Mouse (Mus musculus) heart, embryonic 10.5 days (tissue): ENCODE measurements around the gene Atp4a. TPM values are rescaled to one million over a fixed set of nuclear protein-coding genes. Genes with fewer than 3 reads are reported as not detected.

Experiments used
- DNase-seq: peaks from one replicate; pipeline ENCODE4 v3.0.0-alpha.2; 2017; ENCODE audit warnings: low spot score
- H3K27ac ChIP-seq: fragments of 300-500 bp; sonication (generic); 2 replicates; pipeline ENCODE4 v1.5.1; 2016; ENCODE audit warnings: mild to moderate bottlenecking
- H3K27me3 ChIP-seq: fragments of 300-500 bp; sonication (generic); 2 replicates; pipeline ENCODE4 v1.6.1; 2016; ENCODE audit warnings: mild to moderate bottlenecking; ENCODE audit not compliant: poor library complexity, insufficient read depth, severe bottlenecking
- H3K36me3 ChIP-seq: fragments of 300-500 bp; sonication (generic); 2 replicates; pipeline ENCODE4 v1.6.1; 2016; ENCODE audit warnings: mild to moderate bottlenecking, moderate library complexity
- H3K4me1 ChIP-seq: fragments of 300-500 bp; sonication (generic); 2 replicates; pipeline ENCODE4 v1.6.1; 2016; ENCODE audit warnings: mild to moderate bottlenecking
- H3K4me3 ChIP-seq: fragments of 300-500 bp; sonication (generic); 2 replicates; pipeline ENCODE4 v1.5.1; 2016; ENCODE audit warnings: mild to moderate bottlenecking, moderate library complexity
- H3K9me3 ChIP-seq: fragments of 300-500 bp; sonication (generic); 2 replicates; pipeline ENCODE4 v1.6.1; 2016; ENCODE audit warnings: mild to moderate bottlenecking, moderate library complexity
- WGBS: fragments of 180-500 bp; shearing (Covaris S2); methylation state at CpG from one replicate; pipeline ENCODE4 v1.1.7; 2016; 5-methylcytosine and 5-hydroxymethylcytosine counted together
- polyA plus RNA-seq: library from polyadenylated mRNA; unstranded; fragments of >200 nt; fragmentation: Nextera tagmentation; extraction: Ambion mirVana; gene quantifications from 2 replicates; pipeline ENCODE4 v1.2.1, GENCODE M21; 2016

Gene Atp4a
- polyA plus RNA-seq, result 1.1 and 1.5 TPM in 2 replicates

- Histone ChIP-seq H3K27ac (no peak within 1 kb of the TSS), H3K36me3 (no peaks in the 10 kb centered on the region), H3K4me3 (no peak within 1 kb of the TSS), H3K27me3 (peaks cover 45% of the 10 kb centered on the region), H3K4me1 (peaks cover 9% of the 10 kb centered on the region), H3K9me3 (no peaks in the 10 kb centered on the region)
- WGBS, result 82% methylated on average over 3 of the region's 3 CpGs
- DNase-seq, result no peak
Observed at GRCm38 (mm10) chr7:30711942-30712341, at the start of gene Atp4a. TSS of gene Atp4a (plus strand) at chr7:30712209.

GRCm38 (mm10) chr7:30664529-30665200, 47.3 kb upstream of the Atp4a start, which contains the start of gene Haus5:
TSS of gene Haus5 (minus strand) at chr7:30664994.
- Histone ChIP-seq H3K4me1 (no peaks in the 10 kb centered on the region), H3K9me3 (no peaks in the 10 kb centered on the region), H3K36me3 (peaks cover 28% of the 10 kb centered on the region), H3K27me3 (no peaks in the 10 kb centered on the region), H3K27ac (peak within 1 kb of the TSS; percentile 85), H3K4me3 (peak within 1 kb of the TSS; percentile 72)
- DNase-seq, result peak; percentile 97
- WGBS, result 1% methylated on average over 34 of the region's 34 CpGs

- H3K4me3 ChIP-seq, result peak overlapping the region; percentile 72
- H3K27ac ChIP-seq, result peak overlapping the region; percentile 85; the same call in 1 of the 2 replicates
- WGBS, result 5% methylated on average over 11 of the region's 11 CpGs
- no peaks in the 10 kb centered on the region for H3K27me3 ChIP-seq
- H3K36me3 ChIP-seq, result peaks cover 21% of the 10 kb centered on the region
- DNase-seq, result no peak
- no peaks in the 10 kb centered on the region for H3K9me3 ChIP-seq
- no peaks in the 10 kb centered on the region for H3K4me1 ChIP-seq
Observed at GRCm38 (mm10) chr7:30665321-30665720, 46.7 kb upstream of the Atp4a start.

- H3K9me3 ChIP-seq, result no peaks in the 10 kb centered on the region
- no peaks in the 10 kb centered on the region for H3K36me3 ChIP-seq
- WGBS, result 39% methylated on average over 3 of the region's 3 CpGs
- no peak overlapping the region for H3K27ac ChIP-seq
- H3K27me3 ChIP-seq, result no peaks in the 10 kb centered on the region
- H3K4me1 ChIP-seq, result no peaks in the 10 kb centered on the region
- H3K4me3 ChIP-seq, result no peak overlapping the region
- no peak for DNase-seq
Observed at GRCm38 (mm10) chr7:30669229-30669628, 42.8 kb upstream of the Atp4a start.

GRCm38 (mm10) chr7:30671480-30671879, 40.5 kb upstream of the Atp4a start, which contains the start of gene Pmis2:
TSS of gene Pmis2 (minus strand) at chr7:30671605.
- WGBS, result 58% methylated on average over 9 of the region's 9 CpGs
- Histone ChIP-seq H3K27ac (no peak within 1 kb of the TSS), H3K9me3 (no peaks in the 10 kb centered on the region), H3K27me3 (no peaks in the 10 kb centered on the region), H3K4me1 (no peaks in the 10 kb centered on the region), H3K36me3 (no peaks in the 10 kb centered on the region), H3K4me3 (no peak within 1 kb of the TSS)
- no peak for DNase-seq

- Histone ChIP-seq H3K36me3 (no peaks in the 10 kb centered on the region), H3K4me1 (no peaks in the 10 kb centered on the region), H3K9me3 (no peaks in the 10 kb centered on the region), H3K27me3 (no peaks in the 10 kb centered on the region), H3K4me3 (no peak overlapping the region), H3K27ac (no peak overlapping the region)
- WGBS, result 62% methylated on average over 5 of the region's 5 CpGs
- no peak for DNase-seq
Observed at GRCm38 (mm10) chr7:30678263-30678975, 33.6 kb upstream of the Atp4a start.

GRCm38 (mm10) chr7:30681897-30682296, 30.1 kb upstream of the Atp4a start:
- H3K36me3 ChIP-seq, result no peaks in the 10 kb centered on the region
- H3K4me3 ChIP-seq, result no peak overlapping the region
- peaks cover 6% of the 10 kb centered on the region; the same call in 1 of the 2 replicates for H3K27me3 ChIP-seq
- 56% methylated on average over 5 of the region's 5 CpGs for WGBS
- H3K9me3 ChIP-seq, result no peaks in the 10 kb centered on the region
- no peak for DNase-seq
- H3K4me1 ChIP-seq, result no peaks in the 10 kb centered on the region
- H3K27ac ChIP-seq, result no peak overlapping the region

GRCm38 (mm10) chr7:30683425-30683824, 28.6 kb upstream of the Atp4a start:
- peaks cover 21% of the 10 kb centered on the region for H3K27me3 ChIP-seq
- 63% methylated on average over 2 of the region's 2 CpGs for WGBS
- DNase-seq, result no peak

GRCm38 (mm10) chr7:30688325-30688724, 23.7 kb upstream of the Atp4a start:
- no peak for DNase-seq
- no peak overlapping the region for H3K27ac ChIP-seq
- H3K36me3 ChIP-seq, result no peaks in the 10 kb centered on the region
- no peak overlapping the region for H3K4me3 ChIP-seq
- no peaks in the 10 kb centered on the region for H3K9me3 ChIP-seq
- 72% methylated on average over 6 of the region's 6 CpGs for WGBS
- H3K27me3 ChIP-seq, result peaks cover 22% of the 10 kb centered on the region
- no peaks in the 10 kb centered on the region for H3K4me1 ChIP-seq

More at GRCm38 (mm10) chr7:30683425-30683824, 28.6 kb upstream of the Atp4a start:
- Histone ChIP-seq H3K9me3 (no peaks in the 10 kb centered on the region), H3K27ac (no peak overlapping the region), H3K4me1 (no peaks in the 10 kb centered on the region), H3K4me3 (no peak overlapping the region), H3K36me3 (no peaks in the 10 kb centered on the region)

- no peak overlapping the region for H3K27ac ChIP-seq
- peaks cover 11% of the 10 kb centered on the region; the same call in 1 of the 2 replicates for H3K4me1 ChIP-seq
- WGBS, result 71% methylated on average over 5 of the region's 5 CpGs
- peaks cover 4% of the 10 kb centered on the region; the same call in 1 of the 2 replicates for H3K27me3 ChIP-seq
- no peak for DNase-seq
- H3K36me3 ChIP-seq, result no peaks in the 10 kb centered on the region
- H3K4me3 ChIP-seq, result no peak overlapping the region
- no peaks in the 10 kb centered on the region for H3K9me3 ChIP-seq
Observed at GRCm38 (mm10) chr7:30698101-30698500, 13.9 kb upstream of the Atp4a start.

GRCm38 (mm10) chr7:30698589-30698988, 13.4 kb upstream of the Atp4a start, which contains the start of gene 2200002J24Rik:
TSS of gene 2200002J24Rik (plus strand) at chr7:30698926.
- H3K9me3 ChIP-seq, result no peaks in the 10 kb centered on the region
- no peaks in the 10 kb centered on the region for H3K36me3 ChIP-seq
- peaks cover 11% of the 10 kb centered on the region; the same call in 1 of the 2 replicates for H3K4me1 ChIP-seq
- peaks cover 4% of the 10 kb centered on the region; the same call in 1 of the 2 replicates for H3K27me3 ChIP-seq
- H3K27ac ChIP-seq, result no peak within 1 kb of the TSS
- no peak for DNase-seq
- no peak within 1 kb of the TSS for H3K4me3 ChIP-seq
- WGBS, result 42% methylated on average over 9 of the region's 9 CpGs

- 25% methylated on average over 8 of the region's 8 CpGs for WGBS
- Histone ChIP-seq H3K36me3 (no peaks in the 10 kb centered on the region), H3K4me1 (peaks cover 17% of the 10 kb centered on the region), H3K27me3 (0 out of 2 replicates have a peak, but pooled peaks cover 3% of the 10 kb centered on the region), H3K9me3 (no peaks in the 10 kb centered on the region), H3K27ac (peak overlapping the region; percentile 88), H3K4me3 (peak overlapping the region; percentile 28)
- peak; percentile 85 for DNase-seq
Observed at GRCm38 (mm10) chr7:30706214-30706882, 5.7 kb upstream of the Atp4a start.
